Mouse (Mus musculus) embryonic facial prominence, embryonic 11.5 days (tissue): ENCODE results near the gene Txndc15. TPM values are rescaled to one million over a fixed set of nuclear protein-coding genes. Genes with fewer than 3 reads are reported as not detected.

Experiments
- ATAC-seq: fragments of 200-750 bp; cut with Nextera tagmentation; replicated peaks from 2 replicates; pipeline ENCODE4 v1.8.0; 2017; ENCODE audit warnings: low read depth; ENCODE audit not compliant: insufficient number of reproducible peaks, low FRiP score, low TSS enrichment
- DNase-seq: peaks from one replicate; pipeline ENCODE4 v3.0.0-alpha.2; 2015; ENCODE audit warnings: low spot score
- H3K27ac ChIP-seq: fragments of 300-500 bp; sonication (generic); replicated peaks from 2 replicates; pipeline ENCODE4 v1.5.1; 2014; ENCODE audit warnings: mild to moderate bottlenecking, low read depth, low read length, control low read depth
- H3K27me3 ChIP-seq: fragments of 300-500 bp; sonication (generic); 2 replicates; pipeline ENCODE4 v1.6.1; 2014; ENCODE audit warnings: mild to moderate bottlenecking, low read length, moderate library complexity, mixed read lengths; ENCODE audit not compliant: control insufficient read depth, insufficient read depth
- H3K36me3 ChIP-seq: fragments of 300-500 bp; sonication (generic); replicated peaks from 2 replicates; pipeline ENCODE4 v1.6.1; 2014; ENCODE audit warnings: low read depth, mild to moderate bottlenecking, low read length, moderate library complexity, mixed read lengths; ENCODE audit not compliant: control insufficient read depth, insufficient read depth
- H3K4me1 ChIP-seq: fragments of 300-500 bp; sonication (generic); 2 replicates; pipeline ENCODE4 v1.6.1; 2014; ENCODE audit warnings: low read length, mixed read lengths; ENCODE audit not compliant: control insufficient read depth, insufficient read depth
- H3K4me2 ChIP-seq: fragments of 300-500 bp; sonication (generic); 2 replicates; pipeline ENCODE4 v1.6.1; 2014; ENCODE audit warnings: low read depth, mild to moderate bottlenecking, control low read depth, low read length, moderate library complexity
- H3K4me3 ChIP-seq: fragments of 300-500 bp; sonication (generic); 2 replicates; pipeline ENCODE4 v1.5.1; 2014; ENCODE audit warnings: low read depth, low read length, control low read depth
- H3K9ac ChIP-seq: fragments of 300-500 bp; sonication (generic); replicated peaks from 2 replicates; pipeline ENCODE4 v1.6.1; 2014; ENCODE audit warnings: mild to moderate bottlenecking, control low read depth, low read length
- H3K9me3 ChIP-seq: fragments of 300-500 bp; sonication (generic); replicated peaks from 2 replicates; pipeline ENCODE4 v1.6.1; 2016; ENCODE audit warnings: mild to moderate bottlenecking, low read length, inconsistent platforms, mixed read lengths; ENCODE audit not compliant: control insufficient read depth
- WGBS: fragments of 180-500 bp; shearing (Covaris S2); extraction: QIAGEN DNeasy Blood & Tissue Kit; methylation state at CpG from one replicate; pipeline ENCODE4 v1.1.7; 2014; 5-methylcytosine and 5-hydroxymethylcytosine counted together
- polyA plus RNA-seq: library from polyadenylated mRNA; unstranded; fragments of >200 nt; fragmentation: Nextera tagmentation; extraction: Ambion mirVana; gene quantifications from 2 replicates; pipeline ENCODE4 v1.2.1, GENCODE M21; 2014

Txndc15 gene
- polyA plus RNA-seq, 1 experiment from 2014 or later = 97.6 TPM

DNA sequence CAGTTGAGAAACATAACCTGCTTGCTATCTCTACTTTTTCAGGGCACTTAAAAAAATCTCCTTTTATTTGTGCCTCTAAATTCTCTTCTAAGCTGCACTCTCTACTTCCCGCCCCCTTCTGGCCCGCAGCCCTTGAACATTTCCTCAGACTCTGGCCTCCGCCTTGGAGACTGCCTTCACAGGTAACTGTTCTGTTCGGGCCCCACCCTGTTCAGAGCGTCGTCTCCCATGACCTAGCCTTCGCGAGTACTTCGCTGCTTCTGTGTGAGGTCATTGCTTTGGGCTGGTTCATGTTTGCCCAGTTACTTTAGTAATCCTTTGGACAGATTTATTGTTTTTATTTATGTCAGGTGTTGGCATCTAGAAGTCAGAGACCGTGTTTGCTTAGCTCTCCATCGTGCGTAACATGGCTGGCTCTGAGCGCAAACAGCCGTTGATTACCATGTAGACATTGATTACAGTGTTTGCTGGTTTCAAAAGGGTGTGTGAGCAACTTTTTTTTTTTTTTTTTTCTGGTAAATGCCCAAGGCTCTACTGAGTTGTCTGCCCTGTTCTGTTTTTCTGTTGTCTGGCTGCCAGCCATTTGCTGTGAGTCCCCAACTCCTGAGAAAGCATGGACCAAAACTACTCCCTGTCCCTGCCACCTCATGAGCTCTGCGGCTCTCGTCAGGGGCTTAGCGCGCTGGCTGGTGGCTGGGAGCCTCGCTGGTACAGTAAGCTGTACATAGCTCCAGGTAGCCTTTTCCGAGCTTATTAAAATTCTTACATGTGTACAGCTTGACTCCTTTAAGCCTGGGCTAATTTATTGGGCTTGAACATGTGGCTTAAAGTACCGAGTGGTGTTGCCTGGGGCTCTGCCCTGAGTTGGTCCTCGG, 19.4 kb downstream of the Txndc15 start:
- no peak for ATAC-seq

DNA sequence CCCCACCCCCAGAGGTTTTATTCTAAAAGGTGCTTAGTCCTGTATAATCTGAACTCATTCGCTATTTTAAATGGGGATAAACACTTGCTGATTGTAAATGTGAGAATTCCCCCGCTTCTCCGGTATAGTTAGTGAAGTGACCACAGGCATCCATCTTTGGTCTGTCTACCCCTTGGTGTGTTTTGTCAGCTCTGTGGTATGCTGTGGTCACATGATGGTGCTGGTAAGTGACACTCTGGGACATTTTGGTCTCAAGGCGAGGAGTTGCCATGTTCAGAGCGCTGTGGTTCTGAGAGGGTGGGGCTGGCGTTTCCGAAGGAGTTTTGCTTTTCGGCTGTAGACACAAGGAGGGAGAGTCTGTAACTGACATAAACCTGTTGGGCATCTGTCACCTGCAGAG, 23.4 kb downstream of the Txndc15 start:
- WGBS = 90% methylated on average over 8 of the region's 8 CpGs
- no peaks in the 10 kb centered on the region for H3K4me1 ChIP-seq
- H3K36me3 ChIP-seq = no peaks in the 10 kb centered on the region
- ATAC-seq (no peak), DNase-seq (no peak)
- H3K9ac ChIP-seq = no peak overlapping the region
- H3K4me3 ChIP-seq = no peak overlapping the region
- no peaks in the 10 kb centered on the region for H3K9me3 ChIP-seq
- no peak overlapping the region for H3K4me2 ChIP-seq
- no peak overlapping the region for H3K27ac ChIP-seq
- H3K27me3 ChIP-seq = no peaks in the 10 kb centered on the region

More for the DNA sequence above, 19.4 kb downstream of the Txndc15 start:
- Histone ChIP-seq H3K4me1 (no peaks in the 10 kb centered on the region), H3K4me2 (no peak overlapping the region), H3K4me3 (no peak overlapping the region), H3K27ac (no peak overlapping the region), H3K9ac (no peak overlapping the region), H3K36me3 (no peaks in the 10 kb centered on the region), H3K27me3 (no peaks in the 10 kb centered on the region), H3K9me3 (no peaks in the 10 kb centered on the region)
- no peak for DNase-seq
- WGBS = 82% methylated on average over 22 of the region's 22 CpGs

- no peak overlapping the region for H3K4me3 ChIP-seq
- H3K9me3 ChIP-seq = no peaks in the 10 kb centered on the region; the same call in 1 of the 2 replicates
- no peaks in the 10 kb centered on the region for H3K27me3 ChIP-seq
- H3K9ac ChIP-seq = no peak overlapping the region
- 74% methylated on average over 8 of the region's 8 CpGs for WGBS
- no peak overlapping the region for H3K4me2 ChIP-seq
- no peak for ATAC-seq
- no peak overlapping the region for H3K27ac ChIP-seq
- no peaks in the 10 kb centered on the region for H3K36me3 ChIP-seq
- no peak for DNase-seq
- no peaks in the 10 kb centered on the region for H3K4me1 ChIP-seq
Observed at GRCm38 (mm10) chr13:55742306-55742705, 27.9 kb downstream of the Txndc15 start.

DNA sequence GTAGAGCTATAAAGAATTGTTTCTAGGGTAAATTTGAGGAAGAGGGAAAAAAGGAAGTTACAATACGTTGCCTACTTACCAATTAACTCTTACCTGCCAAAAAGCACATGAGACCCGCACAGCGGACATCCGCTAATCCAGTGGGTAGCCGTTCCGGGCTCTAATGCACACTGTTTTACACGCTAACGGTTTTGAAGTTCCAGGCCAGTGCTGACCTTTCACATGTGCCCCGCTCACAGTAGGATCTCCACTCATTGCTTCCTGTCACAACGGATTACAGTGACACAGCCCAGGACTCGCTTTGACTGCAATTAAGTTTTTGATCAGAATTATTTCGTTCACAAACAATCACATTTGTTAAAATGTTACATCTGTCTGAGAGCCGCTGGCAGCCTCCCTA, 39.9 kb downstream of the Txndc15 start:
- H3K9ac ChIP-seq = no peak overlapping the region
- no peak overlapping the region for H3K4me3 ChIP-seq
- 57% methylated on average over 13 of the region's 13 CpGs for WGBS
- DNase-seq (peak; percentile 67), ATAC-seq (no peak)
- H3K27me3 ChIP-seq = no peaks in the 10 kb centered on the region
- no peaks in the 10 kb centered on the region for H3K36me3 ChIP-seq
- no peak overlapping the region for H3K4me2 ChIP-seq
- H3K9me3 ChIP-seq = no peaks in the 10 kb centered on the region
- H3K4me1 ChIP-seq = peaks cover 3% of the 10 kb centered on the region; the same call in 1 of the 2 replicates
- no peak overlapping the region; the same call in 1 of the 2 replicates for H3K27ac ChIP-seq

DNA sequence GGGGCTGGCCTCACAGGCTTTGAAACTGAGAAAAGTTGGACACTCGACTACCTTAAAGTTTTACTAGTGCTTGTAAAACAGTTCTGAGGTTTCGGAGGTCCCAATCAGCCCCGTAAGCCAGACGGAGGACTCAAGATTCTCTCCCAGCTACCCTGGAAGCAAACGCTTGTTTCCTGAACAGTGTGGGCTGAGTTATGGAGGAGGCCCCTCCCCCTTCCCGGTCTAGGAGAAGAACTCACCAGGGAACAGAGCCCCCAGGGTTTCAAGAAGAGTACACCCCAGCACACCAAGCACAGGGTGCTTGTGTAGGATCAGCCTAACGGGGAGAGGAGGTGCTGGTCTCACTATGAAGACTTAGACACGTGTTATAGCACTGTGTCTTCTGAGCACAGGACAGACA, 42.3 kb downstream of the Txndc15 start:
- WGBS = 37% methylated on average over 8 of the region's 8 CpGs
- Histone ChIP-seq H3K27ac (peak overlapping the region; percentile 35; the same call in 1 of the 2 replicates), H3K4me2 (no peak overlapping the region; the same call in none of the 2 replicates), H3K4me1 (peaks cover 3% of the 10 kb centered on the region; the same call in 1 of the 2 replicates), H3K9me3 (no peaks in the 10 kb centered on the region), H3K4me3 (no peak overlapping the region), H3K27me3 (no peaks in the 10 kb centered on the region), H3K36me3 (no peaks in the 10 kb centered on the region), H3K9ac (peak overlapping the region; percentile 32; the same call in 1 of the 2 replicates)
- ATAC-seq (0 out of 2 replicates have a peak, but pooled peaks have one; percentile 29), DNase-seq (peak; percentile 50)

GRCm38 (mm10) chr13:55757645-55758044, 43.2 kb downstream of the Txndc15 start:
- Histone ChIP-seq H3K27ac (no peak overlapping the region), H3K9me3 (no peaks in the 10 kb centered on the region), H3K4me3 (no peak overlapping the region), H3K9ac (no peak overlapping the region), H3K4me1 (peaks cover 3% of the 10 kb centered on the region; the same call in 1 of the 2 replicates), H3K27me3 (no peaks in the 10 kb centered on the region), H3K4me2 (no peak overlapping the region), H3K36me3 (no peaks in the 10 kb centered on the region)
- ATAC-seq (no peak), DNase-seq (no peak)
- WGBS = 83% methylated on average over 6 of the region's 6 CpGs

DNA sequence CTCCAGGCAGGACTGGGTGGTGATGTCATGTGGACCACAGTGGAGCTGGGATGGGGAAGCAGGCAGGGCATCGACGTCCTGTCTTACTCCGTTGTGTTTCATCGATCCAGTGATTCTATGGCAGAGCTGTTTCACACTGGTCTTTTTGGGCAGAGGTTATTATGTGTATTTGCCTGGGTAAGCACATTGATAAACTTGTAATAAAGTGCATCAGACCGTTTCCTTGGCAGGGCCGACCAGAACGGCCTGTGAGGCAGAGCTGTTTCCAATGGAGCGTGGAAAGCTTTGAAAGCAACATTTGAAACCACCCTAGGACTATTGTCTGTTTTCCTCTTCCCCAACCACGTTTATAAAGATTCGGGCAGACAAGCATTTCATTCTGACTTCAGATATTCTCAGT, 46.1 kb downstream of the Txndc15 start:
- no peaks in the 10 kb centered on the region for H3K9me3 ChIP-seq
- no peak for ATAC-seq
- peaks cover 3% of the 10 kb centered on the region; the same call in 1 of the 2 replicates for H3K4me1 ChIP-seq
- DNase-seq = no peak
- H3K27ac ChIP-seq = 0 out of 2 replicates have a peak overlapping the region, but pooled peaks have one; percentile 41
- H3K9ac ChIP-seq = no peak overlapping the region
- no peak overlapping the region for H3K4me2 ChIP-seq
- H3K27me3 ChIP-seq = no peaks in the 10 kb centered on the region
- 59% methylated on average over 10 of the region's 10 CpGs for WGBS
- no peak overlapping the region for H3K4me3 ChIP-seq
- no peaks in the 10 kb centered on the region for H3K36me3 ChIP-seq

- ATAC-seq = no peak
- H3K9ac ChIP-seq = no peak overlapping the region
- peaks cover 2% of the 10 kb centered on the region; the same call in 1 of the 2 replicates for H3K4me1 ChIP-seq
- DNase-seq = peak; percentile 66
- WGBS = 58% methylated on average over 10 of the region's 10 CpGs
- H3K9me3 ChIP-seq = no peaks in the 10 kb centered on the region
- no peaks in the 10 kb centered on the region for H3K36me3 ChIP-seq
- no peak overlapping the region for H3K4me2 ChIP-seq
- no peaks in the 10 kb centered on the region for H3K27me3 ChIP-seq
- H3K27ac ChIP-seq = 0 out of 2 replicates have a peak overlapping the region, but pooled peaks have one; percentile 41
- no peak overlapping the region for H3K4me3 ChIP-seq
Observed at GRCm38 (mm10) chr13:55761486-55761885, 47.0 kb downstream of the Txndc15 start.
